Comparison of ENCODE assay signal across 22 mouse cellular contexts in genomic region chr11:108893855-108894510, GRCm38 (mm10). TPM values are rescaled to one million over a fixed set of nuclear protein-coding genes. Genes with fewer than 3 reads are reported as not detected.
DNase-seq lines count a peak whose midpoint lies in the region; ATAC-seq and TF ChIP-seq lines count a peak whose summit lies in the region.
"Had no signal": no experiment of that assay in that cellular context is flagged by ENCODE, and none has a peak within 500 bp of the region (broad histone marks: within the 10 kb centered on the region; RNA-seq: fewer than 3 reads in every experiment).

No protein-coding gene starts in this region.

- no peak overlapping the region for H3K4me2 ChIP-seq in hindbrain, embryonic 12.5 days (replicated peaks)
- no peak overlapping the region for H3K4me2 ChIP-seq in hindbrain, embryonic 16.5 days (ENCODE audit: low read length)
- 0 out of 2 replicates have a peak overlapping the region, but pooled peaks have one; percentile 10 for H3K4me2 ChIP-seq in limb, embryonic 11.5 days (ENCODE audit: low read depth, severe bottlenecking)
- H3K4me2 ChIP-seq: embryonic facial prominence, embryonic 12.5 days; heart, embryonic 15.5 days; intestine, embryonic 15.5 days; limb, embryonic 15.5 days; liver, embryonic 15.5 days; neural tube, embryonic 13.5 days had no signal

- H3K4me1 ChIP-seq in hindbrain, embryonic 12.5 days = peaks cover 25% of the 10 kb centered on the region
- H3K4me1 ChIP-seq in hindbrain, embryonic 16.5 days (ENCODE audit: control insufficient read depth, insufficient read depth, low read depth, low read length) = peaks cover 22% of the 10 kb centered on the region
- H3K4me1 ChIP-seq in E14TG2a.4 (replicated peaks; ENCODE audit: low read depth, low read length) = peaks cover 65% of the 10 kb centered on the region
- peaks cover 20% of the 10 kb centered on the region for H3K4me1 ChIP-seq in limb, embryonic 11.5 days (ENCODE audit: control insufficient read depth, insufficient read depth, low read length)
- H3K4me1 ChIP-seq: liver, embryonic 15.5 days had no signal

- no peak for ATAC-seq in hindbrain, embryonic 12.5 days (ENCODE audit: low FRiP score)
- no peak for ATAC-seq in hindbrain, embryonic 16.5 days
- ATAC-seq in limb, embryonic 11.5 days (ENCODE audit: insufficient number of reproducible peaks, low FRiP score, low TSS enrichment, low read depth) = no peak
- ATAC-seq: intestine, embryonic 15.5 days had no signal

- peaks cover 9% of the 10 kb centered on the region; the same call in 1 of the 2 replicates for H3K27me3 ChIP-seq in hindbrain, embryonic 12.5 days
- no peaks in the 10 kb centered on the region for H3K27me3 ChIP-seq in hindbrain, embryonic 16.5 days (replicated peaks; ENCODE audit: control insufficient read depth, insufficient read depth, low read length)
- peaks cover 60% of the 10 kb centered on the region for H3K27me3 ChIP-seq in E14TG2a.4 (ENCODE audit: insufficient read depth, low read length)
- no peaks in the 10 kb centered on the region for H3K27me3 ChIP-seq in limb, embryonic 11.5 days (ENCODE audit: control insufficient read depth, insufficient read depth, low read length)
- H3K27me3 ChIP-seq: embryonic facial prominence, embryonic 12.5 days; intestine, embryonic 15.5 days; limb, embryonic 15.5 days had no signal

- no peaks in the 10 kb centered on the region for H3K9me3 ChIP-seq in hindbrain, embryonic 12.5 days (replicated peaks)
- H3K9me3 ChIP-seq in hindbrain, embryonic 16.5 days (ENCODE audit: control insufficient read depth, low read length) = no peaks in the 10 kb centered on the region
- no peaks in the 10 kb centered on the region for H3K9me3 ChIP-seq in E14TG2a.4 (ENCODE audit: low read length)
- no peaks in the 10 kb centered on the region for H3K9me3 ChIP-seq in limb, embryonic 11.5 days (ENCODE audit: control insufficient read depth, low read length)
- H3K9me3 ChIP-seq: embryonic facial prominence, embryonic 12.5 days; heart, embryonic 15.5 days; intestine, embryonic 15.5 days; limb, embryonic 15.5 days; liver, embryonic 15.5 days; neural tube, embryonic 13.5 days had no signal

- H3K36me3 ChIP-seq in hindbrain, embryonic 12.5 days = no peaks in the 10 kb centered on the region
- no peaks in the 10 kb centered on the region for H3K36me3 ChIP-seq in hindbrain, embryonic 16.5 days (ENCODE audit: control insufficient read depth, insufficient read depth, low read length)
- no peaks in the 10 kb centered on the region for H3K36me3 ChIP-seq in E14TG2a.4 (ENCODE audit: insufficient read depth, low read length)
- H3K36me3 ChIP-seq in limb, embryonic 11.5 days (ENCODE audit: control insufficient read depth, insufficient read depth, low read length) = no peaks in the 10 kb centered on the region
- H3K36me3 ChIP-seq: embryonic facial prominence, embryonic 12.5 days; heart, embryonic 15.5 days; intestine, embryonic 15.5 days; limb, embryonic 15.5 days; liver, embryonic 15.5 days; neural tube, embryonic 13.5 days had no signal

- H3K4me3 ChIP-seq in hindbrain, embryonic 12.5 days = no peak overlapping the region
- no peak overlapping the region for H3K4me3 ChIP-seq in hindbrain, embryonic 16.5 days (ENCODE audit: low read length)
- 0 out of 2 replicates have a peak overlapping the region, but pooled peaks have one; percentile 20 for H3K4me3 ChIP-seq in E14TG2a.4 (replicated peaks; ENCODE audit: low read length)
- no peak overlapping the region for H3K4me3 ChIP-seq in limb, embryonic 11.5 days (ENCODE audit: low read depth, low read length)
- H3K4me3 ChIP-seq: embryonic facial prominence, embryonic 12.5 days; erythroblast, embryonic 14.5 days; heart, embryonic 15.5 days; intestine, embryonic 15.5 days; limb, embryonic 15.5 days; liver, embryonic 15.5 days; neural tube, embryonic 13.5 days had no signal

- 0 out of 2 replicates have a peak overlapping the region, but pooled peaks have one; percentile 17 for H3K27ac ChIP-seq in hindbrain, embryonic 12.5 days
- no peak overlapping the region for H3K27ac ChIP-seq in hindbrain, embryonic 16.5 days (ENCODE audit: low read depth, low read length)
- 0 out of 2 replicates have a peak overlapping the region, but pooled peaks have one; percentile 25 for H3K27ac ChIP-seq in limb, embryonic 11.5 days (replicated peaks; ENCODE audit: low read depth, low read length)
- H3K27ac ChIP-seq: embryonic facial prominence, embryonic 12.5 days; heart, embryonic 15.5 days; intestine, embryonic 15.5 days; limb, embryonic 15.5 days; liver, embryonic 15.5 days; neural tube, embryonic 13.5 days had no signal

- no peak overlapping the region for H3K9ac ChIP-seq in hindbrain, embryonic 12.5 days
- H3K9ac ChIP-seq in hindbrain, embryonic 16.5 days (ENCODE audit: low read depth, low read length) = no peak overlapping the region
- no peak overlapping the region for H3K9ac ChIP-seq in limb, embryonic 11.5 days (ENCODE audit: low read length)
- H3K9ac ChIP-seq: embryonic facial prominence, embryonic 12.5 days; heart, embryonic 15.5 days; intestine, embryonic 15.5 days; limb, embryonic 15.5 days; liver, embryonic 15.5 days; neural tube, embryonic 13.5 days had no signal

- DNase-seq in brain, embryonic 14.5 days (ENCODE audit: low read depth) = peak; percentile 23
- no peak for DNase-seq in limb, embryonic 11.5 days (ENCODE audit: low spot score)
- DNase-seq in kidney, adult 8-10 months = no peak
- DNase-seq in layer of hippocampus, adult 9-10 months (ENCODE audit: low spot score) = no peak
- DNase-seq in adrenal gland, adult (ENCODE audit: inconsistent age in 2 of 2, low spot score in 1 of 2) = no peak
- DNase-seq: adrenal gland, postnatal 10 days; cerebellum, adult 11 months; cerebellum, postnatal 14 days; heart, postnatal 4 days; kidney, postnatal 4 days; lung, postnatal 10 days; thymus, adult 2 months had no signal

- no peak for TF ChIP-seq POLR2A in brain, embryonic 14.5 days (IDR thresholded peaks at IDR 0.05; ENCODE audit: borderline replicate concordance, extremely low read depth, insufficient read depth, insufficient read length, poor library complexity, severe bottlenecking)

- WGBS in hindbrain, embryonic 12.5 days = 28% methylated on average over 10 of the region's 10 CpGs
- 34% methylated on average over 10 of the region's 10 CpGs for WGBS in hindbrain, embryonic 16.5 days
- 19% methylated on average over 10 of the region's 10 CpGs for WGBS in limb, embryonic 11.5 days

- TF ChIP-seq CTCF in E14TG2a.4 (conservative IDR thresholded peaks at IDR 0.05; ENCODE audit: low read length) = no peak
- no peak for TF ChIP-seq CTCF in brain, embryonic 14.5 days (IDR thresholded peaks at IDR 0.05; ENCODE audit: borderline replicate concordance, extremely low read depth, insufficient read depth, insufficient read length)

RNA-seq across cellular contexts. Expression of gene Axin2, which starts 26.2 kb away (rescaled TPM):
- polyA plus RNA-seq in hindbrain, embryonic 12.5 days (2016; fragmentation: Nextera tagmentation; extraction: Ambion mirVana) = 17.5 and 20.3 TPM in 2 replicates
- 7.2 and 7.7 TPM in 2 replicates for polyA plus RNA-seq in hindbrain, embryonic 16.5 days (2015; fragmentation: Nextera tagmentation; extraction: Ambion mirVana)
- 32.4 and 42.2 TPM in 2 replicates for polyA plus RNA-seq in brain, embryonic 14.5 days (2012; rRNA removed)
- 15.4 and 15.8 TPM in 2 replicates for polyA plus RNA-seq in limb, embryonic 11.5 days (2014; fragmentation: Nextera tagmentation; extraction: Ambion mirVana)
